Mouse (Mus musculus) small intestine, adult 2 months (tissue): ENCODE measurements around the gene Ei24. TPM values are rescaled to one million over a fixed set of nuclear protein-coding genes. Genes with fewer than 3 reads are reported as not detected.

Experiments
- H3K27ac ChIP-seq: fragments of 200-500 bp; 2 replicates; pipeline ENCODE4 v1.5.1; 2012; ENCODE audit warnings: low read depth, low read length, control low read depth, inconsistent platforms; ENCODE audit not compliant: insufficient read depth
- H3K27me3 ChIP-seq: fragments of 200-500 bp; 2 replicates; pipeline ENCODE4 v1.6.1; 2012; ENCODE audit warnings: mild to moderate bottlenecking, moderate library complexity, low read length, inconsistent platforms; ENCODE audit not compliant: control insufficient read depth, insufficient read depth
- H3K36me3 ChIP-seq: fragments of 200-500 bp; 2 replicates; pipeline ENCODE4 v1.6.1; 2012; ENCODE audit warnings: mild to moderate bottlenecking, low read length, control low read depth, inconsistent platforms; ENCODE audit not compliant: control insufficient read depth, insufficient read depth
- H3K4me1 ChIP-seq: fragments of 200-500 bp; 2 replicates; pipeline ENCODE4 v1.6.1; 2012; ENCODE audit warnings: low read length, inconsistent platforms, mixed read lengths; ENCODE audit not compliant: control insufficient read depth, insufficient read depth, insufficient read length
- H3K4me3 ChIP-seq: fragments of 200-500 bp; 2 replicates; pipeline ENCODE4 v1.5.1; 2012; ENCODE audit warnings: low read depth, mild to moderate bottlenecking, control low read depth, inconsistent platforms, low read length, moderate library complexity
- CTCF ChIP-seq: fragments of 200-500 bp; IDR thresholded peaks from 2 replicates; pipeline ENCODE4 v1.5.1; 2012; ENCODE audit warnings: low read depth, mild to moderate bottlenecking, control low read depth, inconsistent platforms, low read length, moderate library complexity, mixed read lengths; ENCODE audit not compliant: insufficient replicate concordance, insufficient read length; ENCODE audit errors: extremely low read depth
- POLR2A ChIP-seq: fragments of 200-500 bp; IDR thresholded peaks from 2 replicates; pipeline ENCODE4 v1.6.1; 2012; ENCODE audit warnings: low read depth, mild to moderate bottlenecking, control low read depth, inconsistent platforms, low read length, moderate library complexity
- WGBS: fragments of 180-500 bp; shearing (Covaris S2); methylation state at CpG from one replicate; pipeline ENCODE4 v1.1.7; 2018; 5-methylcytosine and 5-hydroxymethylcytosine counted together
- polyA plus RNA-seq: library from polyadenylated mRNA; depleted of rRNA; stranded (reverse); fragments of >200 nt; gene quantifications from 2 replicates; pipeline ENCODE4 v1.2.3, GENCODE M21; 2012

Gene Ei24
- polyA plus RNA-seq, 1 experiment = 50.7 TPM

GRCm38 (mm10) chr9:36805256-36805975 is 8.2 kb upstream of the Ei24 start:
- Histone ChIP-seq H3K4me1 (peaks cover 5% of the 10 kb centered on the region; the same call in 1 of the 2 replicates), H3K36me3 (no peaks in the 10 kb centered on the region), H3K27me3 (no peaks in the 10 kb centered on the region; the same call in 1 of the 2 replicates), H3K27ac (no peak overlapping the region), H3K4me3 (no peak overlapping the region)
- TF ChIP-seq POLR2A = no peak
- 88% methylated on average over 3 of the region's 3 CpGs for WGBS

GRCm38 (mm10) chr9:36803926-36804325 is 6.7 kb upstream of the Ei24 start:
- Histone ChIP-seq H3K36me3 (no peaks in the 10 kb centered on the region), H3K4me1 (peaks cover 5% of the 10 kb centered on the region; the same call in 1 of the 2 replicates), H3K27me3 (no peaks in the 10 kb centered on the region), H3K4me3 (no peak overlapping the region), H3K27ac (no peak overlapping the region)
- TF ChIP-seq POLR2A = no peak
- no peak for TF ChIP-seq CTCF
- 78% methylated on average over 3 of the region's 3 CpGs for WGBS

GRCm38 (mm10) chr9:36803386-36803785 is 6.2 kb upstream of the Ei24 start:
- 83% methylated on average over 6 of the region's 6 CpGs for WGBS
- Histone ChIP-seq H3K36me3 (no peaks in the 10 kb centered on the region), H3K27ac (no peak overlapping the region)

GRCm38 (mm10) chr9:36802951-36803350 is 5.8 kb upstream of the Ei24 start:
- TF ChIP-seq POLR2A = no peak
- no peak for TF ChIP-seq CTCF
- no peak overlapping the region for H3K27ac ChIP-seq
- 89% methylated on average over 3 of the region's 3 CpGs for WGBS

More at GRCm38 (mm10) chr9:36803386-36803785, 6.2 kb upstream of the Ei24 start:
- H3K4me3 ChIP-seq = no peak overlapping the region
- peaks cover 2% of the 10 kb centered on the region; the same call in 1 of the 2 replicates for H3K4me1 ChIP-seq
- no peaks in the 10 kb centered on the region for H3K27me3 ChIP-seq
- TF ChIP-seq POLR2A = no peak
- no peak for TF ChIP-seq CTCF

GRCm38 (mm10) chr9:36801961-36802360 is 4.8 kb upstream of the Ei24 start:
- 62% methylated on average over 2 of the region's 2 CpGs for WGBS
- no peak overlapping the region for H3K27ac ChIP-seq
- H3K36me3 ChIP-seq = no peaks in the 10 kb centered on the region
- TF ChIP-seq POLR2A (no peak), CTCF (no peak)
- H3K4me3 ChIP-seq = no peak overlapping the region
- peaks cover 2% of the 10 kb centered on the region; the same call in 1 of the 2 replicates for H3K4me1 ChIP-seq
- H3K27me3 ChIP-seq = no peaks in the 10 kb centered on the region

More at GRCm38 (mm10) chr9:36802951-36803350, 5.8 kb upstream of the Ei24 start:
- H3K4me3 ChIP-seq = no peak overlapping the region
- no peaks in the 10 kb centered on the region for H3K36me3 ChIP-seq
- peaks cover 2% of the 10 kb centered on the region; the same call in 1 of the 2 replicates for H3K4me1 ChIP-seq
- no peaks in the 10 kb centered on the region for H3K27me3 ChIP-seq

- TF ChIP-seq POLR2A (no peak), CTCF (no peak)
- Histone ChIP-seq H3K27ac (no peak overlapping the region), H3K4me1 (no peaks in the 10 kb centered on the region), H3K27me3 (no peaks in the 10 kb centered on the region), H3K36me3 (peaks cover 5% of the 10 kb centered on the region), H3K4me3 (peak overlapping the region; percentile 97; the same call in 1 of the 2 replicates)
- WGBS = 8% methylated on average over 5 of the region's 5 CpGs
Observed at GRCm38 (mm10) chr9:36796224-36796623, 969 bp downstream of the Ei24 start.

- peaks cover 12% of the 10 kb centered on the region for H3K36me3 ChIP-seq
- H3K27ac ChIP-seq = no peak overlapping the region
- TF ChIP-seq CTCF = no peak
- no peak for TF ChIP-seq POLR2A
- no peak overlapping the region for H3K4me3 ChIP-seq
- no peaks in the 10 kb centered on the region for H3K4me1 ChIP-seq
- 69% methylated on average over 1 of the region's 1 CpGs for WGBS
- H3K27me3 ChIP-seq = no peaks in the 10 kb centered on the region
Observed at GRCm38 (mm10) chr9:36795556-36795955, 1.6 kb downstream of the Ei24 start.
